Mouse (Mus musculus) liver, adult 2 months (tissue): ENCODE measurements around the gene Tbl3.

Experiments used
- CTCF ChIP-seq: fragments of 200-500 bp; IDR thresholded peaks from 2 replicates; pipeline ENCODE4 v1.5.1; 2011; ENCODE audit warnings: low read depth, low read length, control low read depth
- POLR2A ChIP-seq: fragments of 200-500 bp; IDR thresholded peaks from 2 replicates; pipeline ENCODE4 v1.6.1; 2011; ENCODE audit warnings: low read length, control low read depth; ENCODE audit not compliant: insufficient read depth; ENCODE audit errors: extremely low read depth

DNA sequence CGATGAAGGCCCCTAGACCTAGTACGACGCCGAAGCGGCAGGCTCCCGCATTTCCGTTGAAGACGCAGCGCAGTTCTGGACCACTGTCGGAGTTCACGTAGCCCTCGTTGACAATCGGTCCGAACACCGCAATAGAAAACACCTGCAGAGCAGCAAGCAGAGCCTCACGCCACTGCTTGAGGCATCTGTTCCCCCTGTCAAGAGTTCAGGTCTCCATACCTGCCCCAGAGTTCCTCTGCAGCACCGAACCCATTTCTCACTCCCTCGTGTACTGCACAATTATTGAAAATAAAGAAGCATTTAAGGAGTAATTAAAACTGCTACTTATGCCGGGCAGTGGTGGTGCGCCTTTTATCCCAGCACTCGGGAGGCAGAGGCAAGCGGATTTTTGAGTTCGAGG, 19.9 kb downstream of the Tbl3 start:
- TF ChIP-seq CTCF (no peak), POLR2A (no peak)
